ENCODE assay signal across 24 mouse cellular contexts in the genomic region with DNA sequence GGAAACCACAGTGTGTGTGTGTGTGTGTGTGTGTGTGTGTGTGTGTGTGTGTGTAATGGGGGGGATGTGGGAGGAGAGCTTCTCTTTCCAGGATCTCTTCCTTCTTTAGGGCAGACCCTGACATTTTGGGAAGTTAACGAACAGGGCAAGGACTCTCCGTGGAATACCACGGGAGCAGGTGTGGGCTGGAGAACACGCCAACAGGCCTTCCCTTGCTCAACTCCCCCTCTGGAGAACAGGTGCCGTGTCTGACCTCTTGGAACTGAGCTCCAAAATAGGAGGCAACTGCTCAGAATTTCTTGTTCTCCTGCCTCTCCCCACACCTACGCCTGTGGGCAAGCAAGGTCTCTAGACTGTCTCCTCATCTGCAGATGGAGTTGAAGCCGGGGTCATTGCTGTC. TPM values are rescaled to one million over a fixed set of nuclear protein-coding genes. Genes with fewer than 3 reads are reported as not detected.
DNase-seq lines count a peak whose midpoint lies in the region; ATAC-seq and TF ChIP-seq lines count a peak whose summit lies in the region.
"Had no signal": no experiment of that assay in that cellular context is flagged by ENCODE, and none has a peak within 500 bp of the region (broad histone marks: within the 10 kb centered on the region; RNA-seq: fewer than 3 reads in every experiment).

No protein-coding gene starts in this region.

- H3K79me3 ChIP-seq in C2C12 (ENCODE audit: low read depth), result no peaks in the 10 kb centered on the region

- H3K27ac ChIP-seq in lung, embryonic 16.5 days (ENCODE audit: low read length), result peak overlapping the region; percentile 64; the same call in 1 of the 2 replicates
- no peak overlapping the region for H3K27ac ChIP-seq in midbrain, embryonic 11.5 days (ENCODE audit: low read depth, low read length)
- no peak overlapping the region for H3K27ac ChIP-seq in midbrain, postnatal 0 days (ENCODE audit: low read depth, low read length)
- no peak overlapping the region for H3K27ac ChIP-seq in kidney, embryonic 14.5 days (ENCODE audit: low read depth, low read length)
- H3K27ac ChIP-seq: embryonic facial prominence, embryonic 10.5 days; embryonic facial prominence, embryonic 12.5 days; forebrain, embryonic 13.5 days; forebrain, embryonic 15.5 days had no signal

- H3K4me2 ChIP-seq in lung, embryonic 16.5 days (ENCODE audit: low read depth, low read length), result no peak overlapping the region
- H3K4me2 ChIP-seq in midbrain, embryonic 11.5 days, result 0 out of 2 replicates have a peak overlapping the region, but pooled peaks have one; percentile 3
- no peak overlapping the region for H3K4me2 ChIP-seq in midbrain, postnatal 0 days (ENCODE audit: low read depth, low read length, poor library complexity, severe bottlenecking)
- no peak overlapping the region for H3K4me2 ChIP-seq in kidney, embryonic 14.5 days (replicated peaks; ENCODE audit: low read depth, low read length)
- H3K4me2 ChIP-seq: embryonic facial prominence, embryonic 12.5 days; forebrain, embryonic 13.5 days; forebrain, embryonic 15.5 days had no signal

- no peak overlapping the region for H3K4me3 ChIP-seq in lung, embryonic 16.5 days (ENCODE audit: low read length)
- H3K4me3 ChIP-seq in midbrain, embryonic 11.5 days (ENCODE audit: low read depth, low read length), result no peak overlapping the region
- H3K4me3 ChIP-seq in midbrain, postnatal 0 days (ENCODE audit: low read depth, low read length), result no peak overlapping the region
- no peak overlapping the region for H3K4me3 ChIP-seq in C2C12 (ENCODE audit: insufficient read depth, poor library complexity, severe bottlenecking)
- H3K4me3 ChIP-seq in kidney, embryonic 14.5 days (ENCODE audit: low read length), result no peak overlapping the region
- H3K4me3 ChIP-seq: embryonic facial prominence, embryonic 10.5 days; embryonic facial prominence, embryonic 12.5 days; forebrain, embryonic 13.5 days; forebrain, embryonic 15.5 days had no signal

- no peaks in the 10 kb centered on the region for H3K9me3 ChIP-seq in lung, embryonic 16.5 days (ENCODE audit: control insufficient read depth, low read length)
- H3K9me3 ChIP-seq in midbrain, embryonic 11.5 days (ENCODE audit: control insufficient read depth, low read length), result no peaks in the 10 kb centered on the region
- no peaks in the 10 kb centered on the region for H3K9me3 ChIP-seq in midbrain, postnatal 0 days (ENCODE audit: low read length)
- no peaks in the 10 kb centered on the region for H3K9me3 ChIP-seq in kidney, embryonic 14.5 days (ENCODE audit: control insufficient read depth, low read length)
- H3K9me3 ChIP-seq: embryonic facial prominence, embryonic 10.5 days; embryonic facial prominence, embryonic 12.5 days; forebrain, embryonic 13.5 days; forebrain, embryonic 15.5 days had no signal

- TF ChIP-seq CTCF in midbrain, postnatal 0 days (IDR thresholded peaks at IDR 0.05), result no peak
- TF ChIP-seq CTCF in C2C12 (IDR thresholded peaks at IDR 0.05; ENCODE audit: control insufficient read depth, insufficient read depth, insufficient read length), result no peak

- H3ac ChIP-seq in C2C12 (ENCODE audit: control insufficient read depth, insufficient read length, low read depth), result no peak overlapping the region

- WGBS in lung, embryonic 16.5 days, result 49% methylated on average over 7 of the region's 7 CpGs
- WGBS in midbrain, embryonic 11.5 days, result 74% methylated on average over 7 of the region's 7 CpGs
- 66% methylated on average over 7 of the region's 7 CpGs for WGBS in midbrain, postnatal 0 days
- 52% methylated on average over 7 of the region's 7 CpGs for WGBS in kidney, embryonic 14.5 days

- no peaks in the 10 kb centered on the region for H3K36me3 ChIP-seq in lung, embryonic 16.5 days (ENCODE audit: control insufficient read depth, insufficient read depth, low read length)
- H3K36me3 ChIP-seq in midbrain, embryonic 11.5 days (ENCODE audit: control insufficient read depth, insufficient read depth, low read length), result no peaks in the 10 kb centered on the region
- H3K36me3 ChIP-seq in midbrain, postnatal 0 days (ENCODE audit: insufficient read depth, low read length), result no peaks in the 10 kb centered on the region
- H3K36me3 ChIP-seq in C2C12 (ENCODE audit: control insufficient read depth, insufficient read depth), result no peaks in the 10 kb centered on the region
- H3K36me3 ChIP-seq in kidney, embryonic 14.5 days (ENCODE audit: control insufficient read depth, insufficient read depth, low read length), result no peaks in the 10 kb centered on the region
- H3K36me3 ChIP-seq: embryonic facial prominence, embryonic 10.5 days; embryonic facial prominence, embryonic 12.5 days; forebrain, embryonic 15.5 days had no signal

- H3K79me2 ChIP-seq in C2C12 (ENCODE audit: control insufficient read depth, insufficient read depth), result no peaks in the 10 kb centered on the region

- ATAC-seq in lung, embryonic 16.5 days (ENCODE audit: low read depth), result no peak
- no peak for ATAC-seq in midbrain, embryonic 11.5 days (ENCODE audit: low FRiP score)
- no peak for ATAC-seq in midbrain, postnatal 0 days (ENCODE audit: low FRiP score)
- ATAC-seq in kidney, embryonic 14.5 days (ENCODE audit: low FRiP score, low TSS enrichment), result no peak
- ATAC-seq: forebrain, embryonic 13.5 days; forebrain, embryonic 15.5 days had no signal

- no peak overlapping the region for H3K9ac ChIP-seq in lung, embryonic 16.5 days (ENCODE audit: low read length)
- H3K9ac ChIP-seq in midbrain, embryonic 11.5 days (ENCODE audit: low read length), result no peak overlapping the region
- H3K9ac ChIP-seq in midbrain, postnatal 0 days (replicated peaks; ENCODE audit: low read length, poor library complexity, severe bottlenecking), result no peak overlapping the region
- no peak overlapping the region for H3K9ac ChIP-seq in kidney, embryonic 14.5 days (ENCODE audit: low read depth, low read length)
- H3K9ac ChIP-seq: embryonic facial prominence, embryonic 12.5 days; forebrain, embryonic 13.5 days; forebrain, embryonic 15.5 days; forebrain, postnatal 0 days had no signal

- DNase-seq in lung, postnatal 4 days, result no peak
- DNase-seq in midbrain, embryonic 11.5 days (ENCODE audit: low spot score, missing footprints), result no peak
- no peak for DNase-seq in midbrain, postnatal 0 days (ENCODE audit: low spot score)
- no peak for DNase-seq in embryo, embryonic 10 days (ENCODE audit: low spot score)
- DNase-seq: B cell, adult 2 months; cerebellum, adult 11 months; cerebellum, adult 18-20 months; cerebellum, adult 8-10 months; cerebellum, adult 9-11 months; cerebellum, postnatal 36 days; forebrain, postnatal 0 days had no signal

- H3K4me1 ChIP-seq in lung, embryonic 16.5 days (replicated peaks; ENCODE audit: control insufficient read depth, insufficient read depth, low read length), result peaks cover 22% of the 10 kb centered on the region
- peaks cover 31% of the 10 kb centered on the region for H3K4me1 ChIP-seq in midbrain, embryonic 11.5 days (ENCODE audit: control insufficient read depth, insufficient read depth, low read length)
- H3K4me1 ChIP-seq in midbrain, postnatal 0 days (ENCODE audit: insufficient read depth, low read length), result peaks cover 3% of the 10 kb centered on the region; the same call in 1 of the 2 replicates
- peaks cover 7% of the 10 kb centered on the region for H3K4me1 ChIP-seq in kidney, embryonic 14.5 days (ENCODE audit: control insufficient read depth, insufficient read depth, low read length)

- H3K27me3 ChIP-seq in lung, embryonic 16.5 days (ENCODE audit: control insufficient read depth, insufficient read depth, low read depth, low read length), result peaks cover 37% of the 10 kb centered on the region
- peaks cover 58% of the 10 kb centered on the region for H3K27me3 ChIP-seq in midbrain, embryonic 11.5 days (ENCODE audit: control insufficient read depth, insufficient read depth, low read length)
- peaks cover 32% of the 10 kb centered on the region for H3K27me3 ChIP-seq in midbrain, postnatal 0 days (ENCODE audit: insufficient read depth, low read length)
- H3K27me3 ChIP-seq in C2C12 (ENCODE audit: control insufficient read depth, insufficient read depth, insufficient read length), result peaks cover 29% of the 10 kb centered on the region
- H3K27me3 ChIP-seq in kidney, embryonic 14.5 days (ENCODE audit: control insufficient read depth, insufficient read depth, low read length), result peaks cover 32% of the 10 kb centered on the region

TF ChIP-seq in C2C12, 6 proteins besides CTCF, POLR2A, EP300 and RAD21:
- no peak for TF ChIP-seq MAX (IDR thresholded peaks at IDR 0.05)
- no peak for TF ChIP-seq CEBPB (IDR thresholded peaks at IDR 0.05; ENCODE audit: low read depth)
- no peak for TF ChIP-seq USF1 (IDR thresholded peaks at IDR 0.05; ENCODE audit: low read depth)
- TF ChIP-seq MYOD1 (IDR thresholded peaks at IDR 0.05; ENCODE audit: control insufficient read depth, insufficient read length, low read depth), result peak; percentile 44
- no peak for TF ChIP-seq MYOG (IDR thresholded peaks at IDR 0.05; ENCODE audit: control insufficient read depth, extremely low read depth, insufficient read length)

RNA-seq across cellular contexts. Expression of a gene that starts 4.1 kb away (rescaled TPM):
- 3.6 and 5.3 TPM in 2 replicates for polyA plus RNA-seq in lung, embryonic 16.5 days (2015; fragmentation: Nextera tagmentation; extraction: Ambion mirVana)
- 6.5 and 6.9 TPM in 2 replicates for polyA plus RNA-seq in midbrain, embryonic 11.5 days (2014; fragmentation: Nextera tagmentation; extraction: Ambion mirVana)
- total RNA-seq in midbrain, postnatal 0 days (2014; rRNA removed), result 0.24 and 0.66 TPM in 2 replicates
- 0.35 and 0.38 TPM in 2 replicates for polyA plus RNA-seq in midbrain, postnatal 0 days (2015; fragmentation: Nextera tagmentation; extraction: Ambion mirVana)
- not detected for polyA plus RNA-seq in C2C12 (2012; fragmentation: generic; extraction: Trizol)
- 0.11 TPM in 1 of 2 replicates, not detected in the other for polyA plus RNA-seq in kidney, embryonic 14.5 days (2014; fragmentation: Nextera tagmentation; extraction: Ambion mirVana)
- total RNA-seq: adrenal gland, adult 2 months; adrenal gland, postnatal 10 days; adrenal gland, postnatal 25 days; adrenal gland, postnatal 4 days; common myeloid progenitor, adult 5-6 weeks; MEL had no signal
- polyA plus RNA-seq: adrenal gland, adult 2 months had no signal

RNA-seq across cellular contexts. Expression of a gene that starts 19.5 kb away (rescaled TPM):
- 5.4 and 6.8 TPM in 2 replicates for polyA plus RNA-seq in lung, embryonic 16.5 days (2015; fragmentation: Nextera tagmentation; extraction: Ambion mirVana)
- 0.45 and 0.66 TPM in 2 replicates for polyA plus RNA-seq in midbrain, embryonic 11.5 days (2014; fragmentation: Nextera tagmentation; extraction: Ambion mirVana)
- total RNA-seq in midbrain, postnatal 0 days (2014; rRNA removed), result 0.33 and 0.60 TPM in 2 replicates
- polyA plus RNA-seq in midbrain, postnatal 0 days (2015; fragmentation: Nextera tagmentation; extraction: Ambion mirVana), result 0.43 and 0.56 TPM in 2 replicates
- polyA plus RNA-seq in C2C12 (2012; fragmentation: generic; extraction: Trizol), result 2.2 TPM
- polyA plus RNA-seq in kidney, embryonic 14.5 days (2014; fragmentation: Nextera tagmentation; extraction: Ambion mirVana), result 1.8 and 2.7 TPM in 2 replicates
- polyA plus RNA-seq: adrenal gland, adult 2 months had no signal
